Mouse (Mus musculus): ENCODE data around the gene Slc22a2.

DNA sequence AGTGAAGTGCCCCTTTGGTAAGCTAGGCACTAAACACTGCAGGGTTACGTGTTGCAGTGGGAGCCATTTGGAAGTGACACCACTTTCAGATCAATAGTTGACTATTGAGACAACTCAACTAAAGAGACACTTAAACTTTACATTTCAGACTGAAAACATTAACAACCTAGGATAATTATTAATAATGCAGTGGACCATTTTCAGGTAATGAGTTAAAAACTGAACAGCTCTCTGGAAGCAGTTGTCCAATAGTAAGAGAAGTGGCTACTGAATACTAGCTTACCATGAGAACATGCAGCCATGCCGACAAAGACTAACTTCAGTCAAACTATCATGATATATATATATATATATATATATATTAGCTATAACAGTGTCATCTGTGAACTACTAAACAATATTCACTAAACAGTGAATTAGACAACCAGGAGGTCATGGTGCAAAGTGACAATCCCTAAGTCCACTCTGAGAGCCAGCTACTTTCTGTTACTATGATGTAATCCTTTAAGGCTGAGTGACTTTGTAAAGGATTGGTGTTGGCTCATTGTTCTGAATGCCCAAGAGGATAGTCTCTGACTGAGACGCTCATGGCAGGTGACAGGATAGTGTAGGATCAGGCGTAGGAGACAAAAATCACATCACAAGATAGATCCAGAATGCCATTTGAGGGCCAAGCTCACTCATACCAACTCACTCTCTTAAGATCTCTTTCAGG, 7.1 kb downstream of the Slc22a2 start:
- TF ChIP-seq CTCF (IDR thresholded peaks at IDR 0.05; ENCODE audit: low read depth) (no peak), EP300 (IDR thresholded peaks at IDR 0.05; ENCODE audit: low read depth) (no peak)
